Mouse (Mus musculus): ENCODE measurements around the gene Gm2174.

Gm2174 gene

GRCm38 (mm10) chrX:56447524-56448015 lies at the start of gene Gm2174:
Gm2174 (plus strand) TSS chrX:56447965.
- DNase-seq (ENCODE audit: low read depth, low spot score), result no peak

DNA sequence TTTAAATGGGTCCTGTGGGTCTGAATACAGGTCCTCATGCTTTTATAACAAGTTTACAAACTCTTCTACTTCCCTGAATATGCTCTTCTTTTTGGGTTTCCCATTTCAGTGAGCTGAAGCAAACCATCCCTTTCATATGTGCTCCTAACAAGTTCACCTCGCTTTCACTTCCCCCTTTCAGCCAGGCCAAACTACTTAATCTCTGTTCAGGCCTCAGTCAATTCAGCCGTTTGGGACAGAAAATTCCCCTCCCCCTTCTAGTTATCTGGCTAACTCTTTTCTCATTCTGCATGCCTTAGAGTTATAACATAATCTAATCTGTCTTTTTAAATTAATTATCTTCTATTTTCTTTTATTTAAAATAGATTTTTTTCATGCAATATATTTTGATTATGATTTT lies 43.1 kb upstream of the Gm2174 start:
- no peak for DNase-seq (ENCODE audit: low read depth, low spot score)

DNA sequence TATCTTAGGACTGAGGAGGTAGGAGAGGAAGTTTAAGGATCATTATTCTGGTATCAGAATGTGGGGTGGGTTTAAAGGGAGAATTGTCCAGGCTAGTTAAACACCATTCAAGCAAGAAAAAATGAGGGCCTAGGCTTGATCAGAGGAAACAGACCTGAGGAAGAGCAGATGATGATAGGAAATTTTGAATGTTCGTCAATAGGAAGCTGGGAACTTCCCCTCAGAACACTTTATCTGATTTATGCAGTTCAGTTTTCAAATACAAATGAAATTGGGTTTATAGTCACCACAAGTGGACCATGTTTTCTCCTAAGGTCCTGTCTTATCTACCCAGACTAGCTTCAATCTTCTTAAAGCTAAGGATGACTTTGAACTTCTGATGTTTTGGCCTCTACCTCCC lies 42.3 kb upstream of the Gm2174 start:
- DNase-seq (ENCODE audit: low read depth, low spot score), result no peak

- DNase-seq (ENCODE audit: low read depth, low spot score), result no peak
These were observed 41.6 kb upstream of the Gm2174 start for GRCm38 (mm10) chrX:56406128-56406527.

GRCm38 (mm10) chrX:56416277-56416676 lies 31.5 kb upstream of the Gm2174 start:
- DNase-seq (ENCODE audit: low read depth, low spot score), result no peak

- peak; percentile 8 for DNase-seq (ENCODE audit: low read depth, low spot score)
These were observed 30.2 kb upstream of the Gm2174 start for GRCm38 (mm10) chrX:56417541-56417940.

GRCm38 (mm10) chrX:56430601-56431000 lies 17.2 kb upstream of the Gm2174 start:
- DNase-seq (ENCODE audit: low read depth, low spot score), result no peak

- no peak for DNase-seq (ENCODE audit: low read depth, low spot score)
These were observed 11.9 kb upstream of the Gm2174 start for GRCm38 (mm10) chrX:56435758-56436283.

DNA sequence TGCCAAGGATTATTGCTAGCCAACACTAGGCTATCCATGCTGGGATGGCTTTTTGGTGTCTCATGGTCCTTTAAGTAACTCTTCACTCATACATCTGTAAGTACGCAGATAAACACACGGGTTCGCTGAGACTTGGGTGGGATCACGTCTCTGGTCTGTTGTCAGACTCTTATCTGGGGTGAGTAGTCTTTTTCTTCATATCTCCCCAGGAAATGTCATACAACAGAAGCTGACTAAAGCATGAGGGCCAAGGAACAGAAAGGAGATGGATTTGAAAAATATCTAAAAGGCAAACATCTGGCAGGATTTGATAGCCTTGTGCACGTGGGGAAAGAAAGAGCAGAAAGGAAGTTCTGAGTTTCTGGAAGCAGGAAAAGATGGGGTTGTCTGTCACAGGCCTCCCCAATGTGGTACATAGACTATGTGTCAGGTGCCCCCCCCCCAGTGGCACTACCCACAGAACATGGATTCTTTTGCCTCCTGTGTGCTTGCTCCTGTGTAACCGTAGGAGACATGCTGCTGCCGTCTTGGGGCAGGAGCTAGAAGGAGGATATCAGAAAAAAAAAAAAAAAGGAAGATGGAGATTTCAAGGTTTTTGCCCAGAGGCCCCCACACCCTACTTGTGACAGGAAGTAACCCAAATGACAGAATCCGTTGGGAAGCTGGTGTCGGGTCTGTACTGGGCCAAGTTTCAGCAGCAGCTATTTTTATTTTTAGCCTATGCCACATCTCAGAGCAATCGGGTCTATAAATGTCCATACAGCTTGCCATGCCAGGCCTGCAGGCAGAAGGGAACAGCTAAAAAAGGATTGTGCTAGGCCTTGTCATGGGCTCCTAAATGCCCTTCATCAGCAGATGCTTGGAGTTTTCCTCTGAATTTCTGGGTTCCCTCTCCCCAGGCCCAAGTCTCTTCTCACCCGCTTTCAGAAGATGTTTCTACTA lies 1.0 kb upstream of the Gm2174 start:
- peak; percentile 57 for DNase-seq (ENCODE audit: low read depth, low spot score)

- peak; percentile 72 for DNase-seq (ENCODE audit: low read depth, low spot score)
These were observed 7.1 kb downstream of the Gm2174 start, which contains the start of gene Ints6l for GRCm38 (mm10) chrX:56454671-56455371. Ints6l (plus strand) TSS chrX:56454857.

- peak; percentile 70 for DNase-seq (ENCODE audit: low read depth, low spot score)
These were observed 7.8 kb downstream of the Gm2174 start for GRCm38 (mm10) chrX:56455372-56456246.

DNA sequence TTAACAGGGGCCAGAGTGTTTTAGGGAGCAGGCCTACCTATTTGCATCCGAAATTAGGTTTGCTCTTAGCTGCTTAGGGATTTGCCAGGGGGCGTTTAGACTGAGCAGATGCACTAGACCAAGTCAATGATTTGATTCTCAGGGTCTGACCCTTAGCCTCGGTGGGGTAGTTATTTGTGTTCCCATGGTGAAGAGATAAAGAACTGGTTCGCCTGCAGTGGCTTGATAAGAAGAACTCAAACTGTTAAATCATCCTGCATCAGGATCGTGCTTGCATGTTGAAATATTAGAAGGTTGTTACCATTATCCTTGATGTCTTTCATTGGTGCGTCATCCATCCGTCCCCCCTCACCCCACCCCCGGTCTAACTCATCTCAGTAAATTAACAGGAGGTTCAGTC lies 8.6 kb downstream of the Gm2174 start:
- peak; percentile 64 for DNase-seq (ENCODE audit: low read depth, low spot score)

DNA sequence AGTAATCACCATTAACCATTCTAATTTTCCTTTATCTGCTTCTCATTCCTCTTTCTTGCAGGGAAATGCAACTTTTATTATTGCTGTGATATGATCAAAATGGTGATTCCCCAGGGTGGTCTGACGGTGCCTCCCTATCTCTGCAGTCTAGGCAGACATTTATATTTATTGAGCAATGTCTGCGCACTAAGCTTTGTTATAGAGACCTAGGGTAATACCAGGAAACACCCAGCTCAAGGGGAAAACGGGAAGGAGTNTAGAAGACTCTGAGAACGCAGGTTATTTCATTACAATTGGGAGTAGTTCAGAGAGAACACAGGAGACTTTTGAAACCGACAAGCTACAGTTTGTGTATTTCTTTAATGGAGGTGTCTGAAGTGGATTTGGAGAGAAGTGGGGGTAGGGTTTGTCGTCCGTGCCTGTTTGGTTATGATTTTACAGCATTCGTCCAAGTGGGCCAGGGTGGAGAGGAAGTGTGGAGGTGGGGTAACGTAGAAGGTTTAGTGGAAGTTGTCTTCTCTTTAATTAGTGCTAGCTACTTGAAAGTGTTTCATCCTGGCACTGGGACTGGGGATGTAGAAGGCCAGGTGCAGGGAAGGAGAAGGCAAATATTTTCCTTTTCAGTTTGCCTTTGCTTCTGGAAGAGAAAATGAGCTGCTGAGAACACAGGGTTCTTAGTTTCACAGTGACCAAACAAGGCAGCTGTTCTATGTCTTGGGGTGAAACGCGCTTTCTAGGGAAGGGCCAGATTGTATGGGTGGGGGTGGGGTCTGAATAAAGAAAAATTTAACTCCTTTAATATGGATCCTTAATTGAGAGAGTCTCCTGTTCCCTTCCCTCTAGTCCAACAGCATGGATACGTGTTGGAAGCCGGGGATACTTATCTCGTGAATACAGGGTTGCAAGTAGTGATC lies 14.5 kb downstream of the Gm2174 start:
- no peak for DNase-seq (ENCODE audit: low read depth, low spot score)

DNA sequence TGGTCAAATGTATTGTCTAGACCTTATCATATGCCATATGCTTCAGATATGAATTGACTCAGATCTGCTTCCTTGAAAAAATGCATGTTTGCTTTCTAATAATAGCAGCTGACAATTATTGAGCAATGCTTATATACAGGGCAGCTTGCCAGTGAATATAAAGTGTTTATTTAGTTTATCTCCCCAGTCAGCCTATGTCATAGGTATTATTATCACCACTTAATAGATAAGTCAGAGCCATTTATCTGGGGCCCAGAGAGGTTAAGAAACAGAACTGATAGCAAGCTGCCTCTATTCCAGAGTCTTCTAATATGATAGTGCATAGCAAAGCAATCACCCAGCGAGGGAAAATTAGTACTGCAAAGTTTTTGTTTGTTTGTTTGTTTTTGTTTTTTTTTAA lies 17.1 kb downstream of the Gm2174 start:
- DNase-seq (ENCODE audit: low read depth, low spot score), result no peak

GRCm38 (mm10) chrX:56467688-56468087 lies 19.9 kb downstream of the Gm2174 start:
- DNase-seq (ENCODE audit: low read depth, low spot score), result no peak

DNA sequence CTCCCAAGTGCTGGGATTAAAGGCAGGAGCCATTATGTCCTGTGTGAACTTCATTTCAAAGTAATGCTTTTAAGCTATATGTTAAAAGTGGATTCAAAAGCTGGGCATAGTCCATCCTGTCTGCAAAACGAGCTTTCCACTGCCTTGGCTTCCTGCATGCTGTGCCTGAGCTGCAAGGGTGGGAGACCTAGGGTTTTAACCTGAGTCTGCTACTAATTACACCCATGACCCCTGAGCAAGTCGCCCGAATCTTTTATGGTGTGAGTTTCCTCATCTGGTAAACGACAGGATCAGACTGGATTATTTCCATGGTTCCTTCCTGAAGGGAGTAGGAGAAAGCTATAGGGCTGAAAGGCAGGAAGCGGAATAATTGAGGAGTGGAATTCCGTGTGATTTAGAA lies 20.7 kb downstream of the Gm2174 start:
- DNase-seq (ENCODE audit: low read depth, low spot score), result no peak

DNA sequence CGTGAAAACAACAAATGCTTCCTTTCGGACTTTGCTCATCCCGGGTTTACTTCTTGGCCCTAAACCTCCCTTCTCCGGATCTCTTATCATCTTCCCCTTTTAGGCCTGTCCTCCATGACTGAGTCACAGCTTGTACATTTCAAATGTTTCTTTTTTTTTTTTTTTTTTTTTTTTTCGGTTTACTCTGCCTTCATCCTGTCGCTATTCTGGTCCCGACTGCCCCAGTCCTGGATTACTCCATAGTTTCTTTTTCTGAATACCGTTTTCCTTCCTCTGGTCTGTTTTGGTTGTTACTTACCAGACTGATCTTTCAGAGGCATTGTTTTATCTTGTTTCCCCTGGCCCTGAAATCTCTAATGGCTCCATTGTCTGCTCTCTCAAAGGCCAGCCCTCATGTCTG lies 26.3 kb downstream of the Gm2174 start:
- no peak for DNase-seq (ENCODE audit: low read depth, low spot score)

DNA sequence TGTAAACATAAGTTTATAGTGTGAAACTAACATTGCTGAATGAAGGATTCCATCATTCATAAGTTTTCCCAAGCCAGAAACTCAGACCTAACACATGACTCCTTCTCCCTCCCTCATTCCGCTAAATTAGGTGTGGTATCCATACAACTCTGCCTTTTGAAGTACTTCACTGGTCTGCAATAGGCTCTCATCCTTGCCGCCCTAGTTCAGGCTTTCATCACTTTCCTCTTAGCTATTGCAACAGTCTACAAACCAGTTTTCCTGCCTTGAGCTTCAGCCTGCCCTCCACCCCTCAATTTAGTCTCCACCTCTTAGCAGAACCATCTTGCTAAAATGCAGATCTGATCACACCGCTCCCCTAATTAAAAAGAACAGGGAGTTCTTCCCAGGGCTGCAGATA lies 29.8 kb downstream of the Gm2174 start:
- DNase-seq (ENCODE audit: low read depth, low spot score), result no peak

DNA sequence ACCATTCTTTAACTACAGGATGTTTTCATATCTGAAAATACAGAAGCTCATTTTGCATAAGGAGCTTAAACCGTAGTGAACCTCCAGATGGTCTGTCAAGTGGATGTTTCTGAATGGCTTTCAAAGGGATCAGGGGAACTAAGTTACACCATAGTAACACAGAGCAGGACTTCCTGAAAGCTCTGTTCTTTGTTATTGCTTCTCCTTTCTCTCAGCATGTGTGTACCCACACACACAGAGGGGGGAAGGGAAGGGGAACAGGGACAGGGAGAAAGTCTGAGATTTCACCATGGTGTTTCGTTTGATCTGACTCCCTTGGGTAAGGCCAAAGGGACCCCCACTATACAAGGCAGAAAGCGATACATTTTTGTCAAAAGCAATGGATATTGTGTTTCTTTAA lies 34.1 kb downstream of the Gm2174 start:
- no peak for DNase-seq (ENCODE audit: low read depth, low spot score)

GRCm38 (mm10) chrX:56489758-56490157 lies 42.0 kb downstream of the Gm2174 start:
- DNase-seq (ENCODE audit: low read depth, low spot score), result peak; percentile 62

All from c-Kit-negative CD71-positive TER-119-positive erythroid progenitor cells, embryonic 14.5 days (primary cell).